Mouse (Mus musculus): ENCODE data around the gene Shroom3. TPM values are rescaled to one million over a fixed set of nuclear protein-coding genes. Genes with fewer than 3 reads are reported as not detected.

Gene Shroom3
- total and polyA plus RNA-seq, 3 experiments: not detected

GRCm38 (mm10) chr5:92868231-92868630 lies 185.0 kb downstream of the Shroom3 start:
- H3K27ac ChIP-seq (ENCODE audit: control insufficient read depth, low read depth, low read length): no peak overlapping the region
- TF ChIP-seq NELFE (IDR thresholded peaks at IDR 0.05; ENCODE audit: low read depth, low read length): no peak
- no peak for TF ChIP-seq USF1 (IDR thresholded peaks at IDR 0.05; ENCODE audit: low read depth, low read length)
- TF ChIP-seq GATA1 (IDR thresholded peaks at IDR 0.05; ENCODE audit: low read depth, low read length): no peak
- TF ChIP-seq MAX (IDR thresholded peaks at IDR 0.05; ENCODE audit: low read length): no peak
- TF ChIP-seq MYB (IDR thresholded peaks at IDR 0.05; ENCODE audit: low read depth, low read length): no peak
- TF ChIP-seq NRF1 (IDR thresholded peaks at IDR 0.05; ENCODE audit: insufficient read depth, low read depth, low read length, poor library complexity, severe bottlenecking): no peak
- no peak for TF ChIP-seq ZMIZ1 (IDR thresholded peaks at IDR 0.05; ENCODE audit: low read depth, low read length)
- TF ChIP-seq BHLHE40 (IDR thresholded peaks at IDR 0.05; ENCODE audit: borderline replicate concordance, low read depth, low read length): no peak
- TF ChIP-seq CHD2 (IDR thresholded peaks at IDR 0.05; ENCODE audit: low read length): no peak
- TF ChIP-seq GABPA (IDR thresholded peaks at IDR 0.05; ENCODE audit: low read depth, low read length): no peak
- no peak for TF ChIP-seq MYC (IDR thresholded peaks at IDR 0.05; ENCODE audit: low read depth, low read length)
- no peak for TF ChIP-seq MEF2A (IDR thresholded peaks at IDR 0.05; ENCODE audit: extremely low read depth, insufficient replicate concordance, low read depth, low read length, poor library complexity, severe bottlenecking)
- TF ChIP-seq ETS1 (IDR thresholded peaks at IDR 0.05; ENCODE audit: low read depth, low read length): no peak
- H3K9ac ChIP-seq (ENCODE audit: control insufficient read depth, low read depth, low read length, poor library complexity, severe bottlenecking): no peak overlapping the region
- H3K79me2 ChIP-seq (ENCODE audit: control insufficient read depth, insufficient read depth, low read length, poor library complexity): no peaks in the 10 kb centered on the region
- no peak overlapping the region for H3K4me3 ChIP-seq (ENCODE audit: control insufficient read depth in 1 of 2, insufficient read depth in 1 of 2, low read depth in 2 of 2, low read length in 2 of 2)
- no peaks in the 10 kb centered on the region for H3K9me3 ChIP-seq (replicated peaks; ENCODE audit: insufficient read depth, low read length)
- no peaks in the 10 kb centered on the region for H3K36me3 ChIP-seq (ENCODE audit: control insufficient read depth in 1 of 2, insufficient read depth in 2 of 2, low read length in 2 of 2)
- H3K27me3 ChIP-seq (ENCODE audit: control insufficient read depth in 1 of 2, insufficient read depth in 2 of 2, low read length in 2 of 2): no peaks in the 10 kb centered on the region
- no peaks in the 10 kb centered on the region for H3K4me1 ChIP-seq (ENCODE audit: control insufficient read depth in 1 of 2, insufficient read depth in 2 of 2, low read length in 2 of 2)
- DNase-seq (ENCODE audit: low read depth, low spot score): no peak

- Histone ChIP-seq H3K4me1 (ENCODE audit: control insufficient read depth in 1 of 2, insufficient read depth in 2 of 2, low read length in 2 of 2) (no peaks in the 10 kb centered on the region), H3K9ac (ENCODE audit: control insufficient read depth, low read depth, low read length, poor library complexity, severe bottlenecking) (no peak overlapping the region), H3K27me3 (ENCODE audit: control insufficient read depth in 1 of 2, insufficient read depth in 2 of 2, low read length in 2 of 2) (no peaks in the 10 kb centered on the region), H3K36me3 (ENCODE audit: control insufficient read depth in 1 of 2, insufficient read depth in 2 of 2, low read length in 2 of 2) (no peaks in the 10 kb centered on the region), H3K79me2 (ENCODE audit: control insufficient read depth, insufficient read depth, low read length, poor library complexity) (no peaks in the 10 kb centered on the region), H3K9me3 (replicated peaks; ENCODE audit: insufficient read depth, low read length) (no peaks in the 10 kb centered on the region), H3K27ac (ENCODE audit: control insufficient read depth, low read depth, low read length) (no peak overlapping the region), H3K4me3 (ENCODE audit: control insufficient read depth in 1 of 2, insufficient read depth in 1 of 2, low read depth in 2 of 2, low read length in 2 of 2) (no peak overlapping the region)
- no peak for DNase-seq (ENCODE audit: low read depth, low spot score)
- TF ChIP-seq GABPA (IDR thresholded peaks at IDR 0.05; ENCODE audit: low read depth, low read length): no peak
- no peak for TF ChIP-seq UBTF (IDR thresholded peaks at IDR 0.05; ENCODE audit: borderline replicate concordance, insufficient read depth, low read depth, low read length)
Measured at GRCm38 (mm10) chr5:92871048-92871447, 187.8 kb downstream of the Shroom3 start.

- no peak overlapping the region for H3K27ac ChIP-seq (ENCODE audit: control insufficient read depth, low read depth, low read length)
- H3K27me3 ChIP-seq (ENCODE audit: control insufficient read depth in 1 of 2, insufficient read depth in 2 of 2, low read length in 2 of 2): no peaks in the 10 kb centered on the region
- H3K4me1 ChIP-seq (ENCODE audit: control insufficient read depth in 1 of 2, insufficient read depth in 2 of 2, low read length in 2 of 2): no peaks in the 10 kb centered on the region
- H3K79me2 ChIP-seq (ENCODE audit: control insufficient read depth, insufficient read depth, low read length, poor library complexity): no peaks in the 10 kb centered on the region
- TF ChIP-seq E2F4 (IDR thresholded peaks at IDR 0.05; ENCODE audit: borderline replicate concordance, low read depth, low read length) (no peak), GATA1 (IDR thresholded peaks at IDR 0.05; ENCODE audit: low read depth, low read length) (no peak), MAZ (IDR thresholded peaks at IDR 0.05; ENCODE audit: low read depth, low read length) (no peak), ZMIZ1 (IDR thresholded peaks at IDR 0.05; ENCODE audit: low read depth, low read length) (no peak), ZKSCAN1 (IDR thresholded peaks at IDR 0.05; ENCODE audit: low read depth, low read length) (no peak), CTCF (IDR thresholded peaks at IDR 0.05 in 2 of 3, conservative IDR thresholded peaks at IDR 0.05 in 1 of 3; ENCODE audit: control insufficient read depth in 1 of 3, insufficient read depth in 1 of 3, low read depth in 2 of 3, low read length in 3 of 3, poor library complexity in 1 of 3, severe bottlenecking in 1 of 3) (no peak), USF2 (IDR thresholded peaks at IDR 0.05; ENCODE audit: borderline replicate concordance in 1 of 2, insufficient read depth in 1 of 2, low read depth in 1 of 2, low read length in 2 of 2) (no peak), MYB (IDR thresholded peaks at IDR 0.05; ENCODE audit: low read depth, low read length) (no peak), NELFE (IDR thresholded peaks at IDR 0.05; ENCODE audit: low read depth, low read length) (no peak), ELF1 (IDR thresholded peaks at IDR 0.05; ENCODE audit: low read depth, low read length) (no peak), USF1 (IDR thresholded peaks at IDR 0.05; ENCODE audit: low read depth, low read length) (no peak)
- no peak for DNase-seq (ENCODE audit: low read depth, low spot score)
- no peaks in the 10 kb centered on the region for H3K36me3 ChIP-seq (ENCODE audit: control insufficient read depth in 1 of 2, insufficient read depth in 2 of 2, low read length in 2 of 2)
- H3K9ac ChIP-seq (ENCODE audit: control insufficient read depth, low read depth, low read length, poor library complexity, severe bottlenecking): no peak overlapping the region
- H3K9me3 ChIP-seq (replicated peaks; ENCODE audit: insufficient read depth, low read length): no peaks in the 10 kb centered on the region
- H3K4me3 ChIP-seq (ENCODE audit: control insufficient read depth in 1 of 2, insufficient read depth in 1 of 2, low read depth in 2 of 2, low read length in 2 of 2): no peak overlapping the region
Measured at GRCm38 (mm10) chr5:92872182-92872581, 188.9 kb downstream of the Shroom3 start.
